Mouse (Mus musculus) embryo, embryonic 10 days (tissue): Measurements from ENCODE around the gene Vapb.
A peak's percentile ranks its signal among the peaks of the same experiment; 100 is the strongest.
"Not testable (repeated sequence)": the region's sequence is repeated elsewhere in the genome, so short reads cannot be mapped to it uniquely, and the experiment has no call there.

ENCODE experiments used
- DNase-seq: peaks from one replicate; pipeline ENCODE4 v3.0.0-alpha.2; 2015; ENCODE audit warnings: low spot score

Vapb gene

DNA sequence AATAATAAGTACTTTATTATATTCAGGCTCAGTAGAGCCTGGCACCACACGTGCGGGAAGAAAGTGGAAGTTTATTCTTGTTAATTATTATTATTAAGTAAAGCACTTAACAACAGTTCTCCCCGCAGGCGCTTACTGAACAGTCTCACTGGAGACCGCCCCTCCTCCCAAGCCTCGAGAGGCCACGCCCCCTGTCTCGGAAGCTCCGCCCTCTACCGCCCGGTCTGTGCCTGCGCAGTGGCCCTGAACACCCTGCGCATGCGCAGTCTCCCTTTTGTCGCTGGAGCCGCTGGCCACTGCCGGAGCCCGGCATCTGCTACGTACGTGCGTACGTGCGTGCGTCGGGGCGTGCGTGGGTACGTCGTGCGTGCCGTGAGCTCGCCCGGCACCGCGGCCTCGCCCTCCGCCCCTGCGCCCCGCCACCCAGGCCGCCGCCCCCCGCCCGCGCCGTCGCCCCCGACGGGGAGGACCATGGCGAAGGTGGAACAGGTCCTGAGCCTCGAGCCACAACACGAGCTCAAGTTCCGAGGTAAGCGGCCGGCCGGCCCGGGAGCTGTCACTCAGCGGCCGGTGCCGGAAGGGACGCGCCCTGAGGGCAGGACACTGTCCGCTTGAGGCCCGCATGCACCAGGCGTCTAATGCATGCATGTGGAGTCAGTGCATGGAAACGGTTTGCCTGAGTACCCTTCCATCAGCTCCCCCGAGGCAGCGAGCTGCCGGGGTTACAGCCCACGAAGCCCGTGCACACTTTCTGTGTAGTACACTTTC, at the start of gene Vapb:
Vapb (plus strand) TSS at position 290 of the 768 bp plus-strand sequence.
- DNase-seq: peak; percentile 100

DNA sequence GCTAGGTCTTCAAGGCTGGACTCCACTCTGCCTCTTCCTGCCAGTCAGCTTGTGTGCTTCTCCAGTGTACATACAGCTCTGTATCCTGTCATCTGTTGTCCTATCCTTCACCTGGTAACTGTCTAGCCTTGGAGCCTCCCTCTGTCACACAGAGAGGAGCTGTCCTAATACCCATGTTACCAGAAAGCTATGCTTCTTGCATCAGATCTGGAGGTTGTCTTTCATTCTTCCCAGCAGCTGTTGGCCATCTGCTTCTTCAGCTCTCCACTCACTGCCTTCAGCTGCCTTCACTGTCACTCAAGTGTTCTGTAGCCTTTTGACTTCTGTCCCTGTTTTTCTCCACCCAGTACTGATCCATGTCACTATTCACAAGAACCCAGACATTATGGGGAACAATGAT, 47.5 kb upstream of the Vapb start:
- no peak for DNase-seq

DNA sequence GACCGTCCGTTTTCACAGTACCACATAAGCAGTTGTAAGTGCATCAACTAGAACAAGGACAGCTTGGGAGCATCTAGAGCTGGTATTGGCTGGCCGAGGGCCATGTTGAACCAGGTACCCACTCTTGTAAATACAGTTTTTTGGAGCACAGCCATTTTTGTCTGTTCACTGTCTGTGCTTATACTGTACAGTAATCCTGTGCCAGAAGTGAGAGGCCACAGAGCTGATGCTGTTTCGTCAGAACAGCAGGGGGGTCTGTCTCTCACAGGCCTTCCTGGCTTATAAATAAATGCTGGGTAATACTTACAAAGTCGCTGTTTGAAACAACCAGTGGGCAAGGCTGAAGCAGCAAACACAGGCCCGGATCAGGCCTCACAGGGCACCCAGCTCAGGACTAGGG, 45.6 kb upstream of the Vapb start:
- DNase-seq: no peak

DNA sequence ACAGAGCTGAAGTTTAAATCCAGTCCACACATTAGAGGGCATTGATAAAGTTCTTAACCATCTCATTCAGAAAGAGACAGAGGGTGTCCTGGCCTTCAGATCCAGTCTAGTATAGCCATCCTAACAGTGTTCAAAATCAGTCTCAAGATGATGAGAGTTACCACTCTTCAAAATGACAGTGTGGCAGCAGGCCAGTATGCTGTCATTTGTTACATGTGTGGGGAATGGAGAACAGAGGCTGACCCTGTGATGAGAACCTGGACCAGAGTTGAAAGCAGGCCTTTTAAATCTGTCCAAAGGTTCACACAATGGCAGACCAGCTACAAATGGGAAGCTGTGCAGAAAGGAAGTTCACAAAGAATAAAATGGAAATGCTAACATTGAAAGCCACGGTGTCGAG, 44.6 kb upstream of the Vapb start:
- DNase-seq: no peak

DNA sequence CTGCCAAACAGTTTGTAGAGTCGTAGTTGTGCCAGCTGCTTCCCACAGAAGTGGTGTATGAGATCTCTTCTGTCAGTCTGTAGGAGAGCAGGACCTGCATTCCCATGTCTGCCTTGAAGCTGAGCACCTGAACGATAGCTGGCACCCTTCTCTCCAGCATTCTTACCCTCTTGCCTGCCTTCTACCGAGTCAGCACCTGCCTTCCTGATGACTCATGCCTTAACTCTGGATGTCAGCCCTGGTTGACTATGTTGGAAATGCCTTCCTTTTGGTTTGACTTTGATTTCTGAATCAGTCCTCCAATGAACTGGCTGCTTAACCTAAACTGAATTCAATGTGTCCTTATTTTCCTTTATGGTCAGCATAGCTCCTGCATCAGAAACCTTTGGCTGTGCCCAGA, 38.5 kb upstream of the Vapb start:
- DNase-seq: no peak

DNA sequence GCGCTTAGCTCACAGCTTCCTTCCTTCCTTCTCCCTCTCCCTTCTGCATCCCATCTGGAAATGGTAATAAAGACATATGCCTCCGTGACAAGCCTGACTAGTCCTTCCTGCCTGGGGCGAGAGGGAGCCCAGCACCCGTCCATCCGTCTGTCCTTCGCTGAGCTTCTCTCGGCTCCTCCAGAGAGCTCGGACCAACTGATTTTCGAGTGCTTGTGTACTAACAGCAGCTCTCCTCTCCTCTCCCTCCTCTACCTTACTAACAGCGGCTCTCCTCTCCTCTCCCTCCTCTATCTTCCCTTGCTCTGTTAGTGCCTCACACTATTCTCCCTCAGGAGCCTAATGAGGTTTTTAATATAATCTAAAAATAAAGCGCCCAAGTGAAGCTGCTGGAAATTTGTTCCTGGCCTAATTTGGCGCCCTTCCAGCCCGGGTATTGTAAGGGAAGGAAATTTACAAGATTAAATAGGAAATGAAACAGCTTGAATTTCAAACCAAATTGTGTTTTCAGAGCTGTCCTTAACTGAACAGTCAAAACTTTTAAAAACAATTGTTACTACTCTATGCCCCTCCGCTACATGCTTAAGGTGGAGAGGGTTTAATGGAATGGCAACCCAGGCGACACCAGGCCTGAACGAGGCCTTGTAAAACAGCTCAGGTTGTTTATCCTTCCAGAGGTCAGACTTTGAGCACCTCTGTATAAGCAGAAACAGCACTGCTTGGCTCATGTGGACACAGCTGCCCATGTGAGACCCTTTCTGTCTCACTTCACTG, 35.0 kb upstream of the Vapb start:
- DNase-seq: peak; percentile 25

DNA sequence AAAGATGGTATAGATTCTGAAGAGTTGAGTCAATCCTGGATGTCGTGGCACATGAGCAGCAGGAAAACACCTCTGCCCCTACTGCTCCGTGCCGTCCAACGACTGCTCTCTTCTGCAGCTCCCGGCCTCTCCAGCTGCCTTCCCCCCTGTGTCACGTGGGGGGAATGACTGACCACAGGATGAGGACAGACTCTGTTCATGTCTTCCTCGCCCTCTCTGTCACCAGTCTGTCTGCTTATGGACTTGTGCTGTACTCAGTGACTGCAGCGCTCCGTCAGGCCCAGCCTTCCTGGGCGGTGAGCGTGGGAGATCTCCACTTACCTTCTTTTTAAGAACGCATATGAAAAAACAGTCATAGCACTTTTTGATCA, 34.5 kb upstream of the Vapb start:
- DNase-seq: no peak

DNA sequence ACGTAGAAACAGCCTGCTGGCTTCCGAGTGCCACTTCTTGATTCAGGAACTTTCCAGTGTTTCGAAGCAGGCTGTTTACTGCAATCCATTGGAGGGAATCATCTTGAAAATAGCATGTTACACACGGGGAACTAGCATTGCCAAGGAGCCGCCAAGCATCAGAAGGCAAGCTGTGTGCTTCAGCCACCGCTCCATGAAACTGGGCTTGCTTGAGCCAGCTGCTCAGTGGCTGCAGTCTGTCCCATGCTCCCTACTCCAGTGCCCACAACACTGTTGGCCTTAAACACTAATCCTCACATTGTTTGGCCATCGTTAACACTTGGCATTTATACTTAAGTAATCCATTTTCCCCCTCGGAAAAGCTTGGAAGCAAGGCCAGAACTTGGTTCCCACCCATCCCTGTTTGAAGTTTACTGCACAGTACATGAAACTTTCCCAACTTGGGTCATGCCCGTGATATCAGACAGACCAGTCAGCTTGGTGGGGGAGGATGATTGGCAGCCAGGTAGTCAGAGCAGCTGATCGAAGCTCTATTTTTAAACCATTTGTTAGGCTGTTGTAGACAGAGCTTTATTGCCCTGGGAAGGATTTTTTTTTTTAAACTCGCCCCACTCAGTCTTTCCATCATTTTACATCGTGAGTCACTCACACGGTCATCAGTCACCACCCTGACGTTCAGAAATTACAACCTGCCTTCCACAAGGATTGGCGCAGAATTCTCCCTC, 31.3 kb upstream of the Vapb start:
- DNase-seq: no peak

DNA sequence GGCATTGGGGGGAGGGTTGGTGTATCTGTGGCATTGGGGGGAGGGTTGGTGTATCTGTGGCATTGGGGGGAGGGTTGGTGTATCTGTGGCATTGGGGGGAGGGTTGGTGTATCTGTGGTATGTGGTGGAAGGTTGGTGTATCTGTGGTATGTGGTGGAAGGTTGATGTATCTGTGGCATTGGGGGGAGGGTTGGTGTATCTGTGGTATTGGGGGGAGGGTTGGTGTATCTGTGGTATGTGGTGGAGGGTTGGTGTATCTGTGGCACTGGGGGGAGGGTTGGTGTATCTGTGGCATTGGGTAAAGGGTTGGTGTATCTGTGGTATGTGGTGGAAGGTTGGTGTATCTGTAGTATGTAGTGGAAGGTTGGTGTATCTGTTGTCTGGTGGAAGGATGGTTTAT, 29.7 kb upstream of the Vapb start:
- not testable (repeated sequence) for DNase-seq

DNA sequence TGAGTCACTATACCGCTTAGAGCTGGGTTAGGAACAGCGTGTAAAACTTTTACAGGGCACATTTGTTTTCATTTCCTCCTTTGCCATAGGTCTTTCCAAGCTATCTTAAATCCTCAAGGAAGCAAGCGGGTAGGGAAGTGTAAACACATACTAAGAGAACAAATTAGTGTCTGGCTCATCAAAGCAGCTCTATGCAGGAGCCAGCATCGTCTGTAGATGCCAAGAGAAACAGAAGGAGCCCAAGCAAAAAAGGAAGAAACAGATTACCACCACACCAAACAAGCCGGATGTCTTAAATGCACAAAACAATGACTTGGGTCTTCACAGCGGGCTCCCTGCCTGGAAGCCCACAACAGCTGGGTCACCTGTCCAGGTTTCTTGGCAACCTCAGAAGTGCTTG, 27.1 kb upstream of the Vapb start:
- DNase-seq: no peak

DNA sequence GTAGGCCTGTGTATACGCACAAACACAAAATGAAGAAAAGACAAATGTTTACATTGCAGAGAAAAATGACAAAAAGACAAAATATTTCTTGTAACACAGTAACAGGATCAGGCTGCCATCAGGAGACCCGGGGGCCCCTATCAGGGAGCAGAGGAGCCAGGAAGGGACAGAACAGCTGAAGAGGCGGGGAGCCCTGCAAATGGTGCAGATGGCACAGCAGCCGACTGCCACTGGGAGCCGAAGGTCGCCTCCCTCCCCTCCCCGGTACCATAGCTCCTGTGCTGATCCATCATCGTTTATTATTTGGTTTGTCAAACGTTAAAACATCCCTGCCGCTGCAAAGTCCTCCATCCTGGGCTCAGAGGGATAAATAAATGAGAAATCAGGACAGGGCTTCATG, 24.7 kb upstream of the Vapb start:
- DNase-seq: no peak

DNA sequence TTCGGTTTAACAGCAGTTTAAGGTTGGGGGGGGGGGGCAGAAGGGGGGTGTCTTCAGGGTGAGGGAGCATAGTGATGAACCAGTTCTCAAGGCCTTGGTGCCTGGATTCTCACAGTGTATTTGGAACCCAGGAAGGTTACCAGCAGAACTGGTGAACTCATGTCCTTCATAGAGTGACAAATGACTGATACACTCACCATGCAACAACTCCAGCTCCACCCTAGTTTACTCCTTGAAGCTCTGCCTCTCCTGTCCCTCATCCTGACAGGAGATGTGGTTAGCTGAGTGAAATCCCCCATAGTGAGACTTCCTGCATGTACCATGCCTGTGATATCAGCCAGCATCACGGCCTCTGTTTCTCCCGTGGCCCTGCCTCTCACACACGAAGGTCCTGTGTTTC, 24.1 kb upstream of the Vapb start:
- DNase-seq: no peak

DNA sequence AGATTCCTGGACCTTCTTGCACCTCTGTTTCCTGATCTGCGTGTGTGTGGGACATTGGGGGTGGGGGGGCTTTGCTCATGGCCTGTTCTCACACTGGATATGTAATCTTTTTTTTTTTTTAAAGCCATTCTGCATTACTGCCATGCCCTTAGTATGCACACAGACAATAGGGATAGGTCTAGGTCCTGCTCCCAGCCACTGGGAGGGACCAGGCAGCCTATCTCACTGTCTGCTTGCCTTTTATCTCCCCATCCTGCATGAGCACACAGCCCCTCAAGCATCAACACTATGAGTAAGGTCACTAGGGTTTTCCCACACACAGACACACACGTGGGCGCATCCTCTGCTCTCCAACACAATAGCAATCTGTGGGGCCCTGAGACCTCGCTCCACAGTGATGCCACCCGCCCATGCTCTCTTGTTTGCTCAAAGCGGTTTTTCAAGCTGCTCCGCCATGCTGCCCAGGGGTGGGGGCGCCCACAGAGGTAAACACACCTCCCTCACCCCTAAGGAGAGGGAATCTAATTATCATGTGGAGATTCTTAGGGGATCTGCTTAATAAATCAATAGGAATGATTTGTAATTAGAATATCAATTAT, 22.6 kb upstream of the Vapb start:
- no peak for DNase-seq

DNA sequence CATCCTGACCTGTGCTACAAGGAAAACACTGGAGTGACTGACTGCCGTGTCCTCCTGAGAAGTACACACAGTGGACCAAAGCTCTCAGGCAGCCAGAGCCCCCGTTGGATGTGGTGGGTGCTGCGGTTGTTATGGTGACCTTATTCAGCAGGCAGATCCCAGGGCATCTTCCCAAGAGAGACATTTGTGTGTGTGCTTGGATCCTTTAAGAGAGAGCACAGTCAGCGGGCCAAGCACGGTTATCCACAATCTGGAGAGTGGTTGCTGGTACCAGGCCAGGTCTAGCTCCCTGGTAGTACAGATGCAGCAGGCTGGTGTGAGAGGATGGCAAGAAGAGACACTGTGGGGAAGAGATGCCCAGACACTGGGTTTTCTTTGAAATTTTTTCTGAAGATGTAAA, 20.3 kb upstream of the Vapb start:
- DNase-seq: no peak

DNA sequence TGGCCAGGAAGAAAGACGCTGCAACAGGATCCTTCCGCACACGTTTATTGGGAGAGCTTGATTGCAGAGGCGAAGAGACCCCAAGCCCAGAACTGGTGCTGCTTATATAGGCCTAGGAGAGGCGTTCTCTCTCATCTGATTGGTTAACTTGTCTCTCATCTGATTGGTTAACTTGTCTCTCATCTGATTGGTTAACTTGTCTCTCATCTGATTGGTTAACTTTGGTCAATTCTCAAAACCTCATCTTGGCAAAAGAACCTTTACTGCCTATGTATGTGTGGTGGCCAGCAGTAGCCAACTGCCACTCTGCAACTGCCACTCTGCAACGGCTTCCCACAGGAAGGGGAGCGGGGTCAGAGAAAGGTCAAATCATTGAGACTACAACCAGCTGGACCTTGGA, 18.2 kb upstream of the Vapb start, which contains the start of gene 1700010B08Rik:
1700010B08Rik (plus strand) TSS at position 301 of the 400 bp plus-strand sequence.
- not testable (repeated sequence) for DNase-seq

DNA sequence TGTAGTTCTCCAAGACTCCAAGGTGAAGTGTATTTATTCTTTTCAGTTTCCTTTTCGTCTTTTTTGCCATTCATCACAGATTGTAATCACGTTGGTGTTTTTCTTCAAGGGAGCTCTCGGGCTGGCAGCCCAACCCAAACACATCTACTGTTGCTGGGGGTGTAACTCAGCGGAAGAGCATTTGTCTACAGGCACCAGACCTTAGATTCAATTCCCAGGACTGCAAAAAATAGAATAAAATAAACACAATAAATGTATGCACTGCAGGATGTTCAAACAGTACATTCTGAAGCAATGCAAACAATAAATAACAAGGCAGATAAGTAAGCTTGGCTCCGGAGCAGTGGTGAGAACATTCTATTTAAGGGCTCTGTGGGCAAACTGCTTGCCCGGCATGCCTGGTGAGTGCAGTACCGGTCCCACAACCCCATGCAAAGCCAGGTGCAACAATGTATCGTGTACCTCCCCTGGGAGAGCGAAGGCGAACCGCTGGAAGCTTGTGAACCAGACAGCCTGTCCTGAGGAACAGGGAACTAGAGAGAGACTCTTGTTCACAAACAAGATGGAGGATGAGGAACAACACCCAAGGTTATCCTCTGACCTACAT, 15.0 kb upstream of the Vapb start:
- DNase-seq: no peak

DNA sequence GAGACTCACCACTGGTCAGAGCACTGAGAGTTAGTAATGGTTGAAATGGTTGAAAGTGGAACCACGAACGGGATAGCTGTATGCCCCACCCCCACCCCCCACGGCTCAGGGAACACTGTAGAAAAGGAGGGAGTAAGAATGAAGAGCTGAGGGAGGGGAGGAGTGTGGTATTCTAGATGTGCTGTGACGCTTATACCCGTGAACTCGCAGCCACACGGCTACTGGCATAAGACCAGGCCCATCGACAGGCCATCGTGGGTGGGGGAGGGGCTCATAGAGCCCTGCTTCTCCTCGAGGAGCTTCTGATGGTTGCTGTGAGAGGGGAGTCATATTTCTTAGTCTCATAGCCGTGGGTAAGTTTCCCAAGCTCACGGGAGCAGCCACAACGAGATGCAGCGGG, 12.9 kb upstream of the Vapb start:
- DNase-seq: no peak

DNA sequence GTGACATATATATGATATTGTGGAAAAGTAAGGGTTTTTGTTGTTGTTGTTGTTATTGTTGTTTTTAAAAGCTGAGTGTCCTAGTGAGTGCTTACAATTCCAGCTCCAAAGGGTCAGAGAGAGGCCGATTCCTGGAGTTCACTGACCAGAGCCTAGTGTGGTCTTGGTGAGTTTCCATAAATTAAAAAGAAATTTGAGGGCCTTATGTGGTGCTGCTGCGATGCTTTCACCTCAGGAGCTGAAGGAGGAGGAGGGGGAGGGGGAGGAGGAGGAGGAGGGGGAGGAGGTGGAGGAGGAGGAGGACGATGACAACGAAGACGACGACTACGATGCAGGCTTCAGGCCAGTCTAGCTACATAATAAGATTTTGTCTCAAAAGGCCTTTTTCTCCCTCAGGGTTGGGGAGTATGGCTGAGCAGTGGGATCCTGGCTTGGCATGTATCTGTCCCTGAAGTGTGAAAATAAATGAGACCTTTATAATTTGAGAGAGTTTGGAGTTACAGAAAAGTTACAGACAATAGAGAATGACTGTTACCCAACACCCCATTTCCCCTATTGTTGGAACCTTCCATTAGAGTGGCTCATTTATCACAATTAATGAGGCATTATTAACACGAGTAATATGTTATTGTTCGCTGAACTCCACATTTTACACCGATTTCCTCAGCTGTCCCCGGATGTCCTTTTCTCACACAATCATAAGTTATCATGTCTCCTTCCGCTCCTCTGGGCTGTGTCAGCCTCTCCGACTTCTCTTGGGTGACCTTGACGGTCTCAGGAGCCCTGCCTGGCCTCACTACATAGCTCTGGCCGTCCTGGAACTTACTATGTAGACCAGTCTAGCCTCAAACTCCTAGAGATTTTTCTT, 12.1 kb upstream of the Vapb start:
- peak; percentile 65 for DNase-seq

DNA sequence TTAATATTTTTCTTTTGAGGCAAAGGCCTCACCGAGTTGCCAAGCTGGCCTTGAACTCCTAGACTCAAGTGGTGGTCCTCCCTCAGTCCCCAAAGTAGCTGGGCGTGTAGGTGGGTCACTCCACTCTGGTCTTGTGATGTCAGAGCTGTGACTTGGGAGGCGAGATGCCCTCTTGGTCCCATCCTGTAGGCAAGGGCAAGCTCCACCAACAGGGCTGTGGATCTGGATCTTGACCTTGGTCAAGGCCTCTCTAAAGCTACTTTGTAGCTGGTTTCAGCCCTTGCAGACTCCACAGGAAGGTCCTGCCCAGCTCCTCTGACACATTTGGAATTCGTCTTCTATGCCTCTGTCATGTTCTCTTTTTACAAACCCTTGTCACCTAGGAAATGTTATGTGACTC, 11.5 kb upstream of the Vapb start:
- no peak for DNase-seq

DNA sequence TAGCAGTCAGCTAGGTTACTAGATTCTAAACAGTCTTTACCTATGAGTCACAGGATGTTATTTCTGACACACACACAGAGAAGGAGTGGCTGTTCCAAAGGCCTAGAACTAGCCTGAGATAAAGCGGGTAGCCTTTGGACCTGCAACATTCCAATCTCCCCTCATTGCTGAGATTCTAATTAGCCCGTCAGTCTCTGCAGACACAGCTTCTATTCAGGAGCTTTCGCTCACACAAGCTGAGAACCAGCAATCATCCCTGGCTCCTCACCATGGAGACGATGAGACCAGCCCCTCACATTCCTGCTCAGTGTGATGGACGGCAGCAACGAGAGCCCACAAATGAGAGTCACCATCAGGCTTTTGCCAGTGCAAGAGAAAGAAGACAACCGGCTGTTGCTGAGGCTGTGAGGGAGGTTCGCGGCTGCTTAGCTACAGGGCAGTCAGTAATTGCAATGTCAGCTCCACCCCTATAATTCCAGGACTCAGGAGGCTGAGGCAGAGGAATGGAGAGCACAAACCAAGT, 6.8 kb upstream of the Vapb start:
- peak; percentile 86 for DNase-seq

DNA sequence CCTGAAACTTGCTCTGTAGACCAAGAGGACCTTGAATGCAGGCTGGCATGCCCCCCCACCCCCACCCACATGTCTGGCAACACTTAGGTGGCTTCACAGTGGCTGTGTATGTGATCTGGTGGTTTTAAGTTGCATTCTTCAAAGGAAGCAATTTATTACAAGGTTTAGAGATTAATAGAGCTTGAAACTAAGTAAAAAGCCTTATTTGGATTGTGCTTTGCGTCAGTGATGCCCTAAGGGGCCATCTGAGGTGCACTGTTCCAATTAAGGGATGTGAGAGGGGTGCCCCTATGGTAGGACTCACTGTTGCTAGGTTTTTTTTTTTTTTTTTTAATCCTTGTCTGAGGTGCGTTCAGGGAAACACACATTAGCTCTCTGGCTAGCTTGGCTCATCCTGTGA, 2.9 kb upstream of the Vapb start:
- DNase-seq: no peak
